Mouse (Mus musculus) bone marrow, adult 2 months (tissue): ENCODE data around the gene Gm42417. TPM values are rescaled to one million over a fixed set of nuclear protein-coding genes. Genes with fewer than 3 reads are reported as not detected.

Experiments used
- H3K27ac ChIP-seq: fragments of 200-500 bp; 2 replicates; pipeline ENCODE4 v1.5.1; 2012; ENCODE audit warnings: low read depth, mild to moderate bottlenecking, control low read depth, inconsistent platforms, low read length; ENCODE audit not compliant: control insufficient read depth, poor library complexity, insufficient read depth
- H3K4me1 ChIP-seq: fragments of 200-500 bp; 2 replicates; pipeline ENCODE4 v1.6.1; 2011; ENCODE audit warnings: low read length; ENCODE audit not compliant: control insufficient read depth, insufficient read depth
- H3K4me3 ChIP-seq: fragments of 200-500 bp; replicated peaks from 2 replicates; pipeline ENCODE3; 2011; ENCODE audit warnings: mild to moderate bottlenecking, low read depth, low read length, control low read depth; ENCODE audit not compliant: control insufficient read depth
- CTCF ChIP-seq: fragments of 200-500 bp; IDR thresholded peaks from 2 replicates; pipeline ENCODE4 v1.5.1; 2011; ENCODE audit warnings: low read length, control low read depth; ENCODE audit not compliant: control insufficient read depth, insufficient read depth
- POLR2A ChIP-seq: fragments of 200-500 bp; IDR thresholded peaks from 2 replicates; pipeline ENCODE4 v1.6.1; 2011; ENCODE audit warnings: low read depth, mild to moderate bottlenecking, control low read depth, low read length, borderline replicate concordance; ENCODE audit not compliant: control insufficient read depth
- WGBS: fragments of 180-500 bp; shearing (Covaris S2); methylation state at CpG from one replicate; pipeline ENCODE4 v1.1.7; 2018; 5-methylcytosine and 5-hydroxymethylcytosine counted together
- polyA plus RNA-seq: library from polyadenylated mRNA; stranded (reverse); fragments of >200 nt; gene quantifications from 2 replicates; pipeline ENCODE4 v1.2.4, GENCODE M21; 2011; ENCODE audit warnings: low replicate concordance; ENCODE audit not compliant: missing spikeins, insufficient read depth, insufficient read length

Gm42417 gene
- polyA plus RNA-seq, 1 experiment, result not detected

GRCm38 (mm10) chr1:36559888-36560287 is 20.7 kb upstream of the Gm42417 start:
- 21% methylated on average over 5 of the region's 5 CpGs for WGBS
- no peak overlapping the region for H3K27ac ChIP-seq
- no peak for TF ChIP-seq POLR2A
- TF ChIP-seq CTCF, result no peak
- H3K4me3 ChIP-seq, result no peak overlapping the region
- H3K4me1 ChIP-seq, result no peaks in the 10 kb centered on the region

GRCm38 (mm10) chr1:36559256-36559655 is 20.0 kb upstream of the Gm42417 start:
- no peaks in the 10 kb centered on the region for H3K4me1 ChIP-seq
- WGBS, result 56% methylated on average over 4 of the region's 4 CpGs
- TF ChIP-seq POLR2A, result no peak
- no peak for TF ChIP-seq CTCF
- no peak overlapping the region for H3K4me3 ChIP-seq
- no peak overlapping the region for H3K27ac ChIP-seq

- 3% methylated on average over 69 of the region's 69 CpGs for WGBS
- peak within 1 kb of the TSS; percentile 64 for H3K4me3 ChIP-seq
- no peak for TF ChIP-seq CTCF
- TF ChIP-seq POLR2A, result no peak
- H3K27ac ChIP-seq, result peak within 1 kb of the TSS; percentile 40; the same call in 1 of the 2 replicates
- H3K4me1 ChIP-seq, result no peaks in the 10 kb centered on the region
These were observed 19.1 kb upstream of the Gm42417 start, which contains the start of gene Sema4c for GRCm38 (mm10) chr1:36558031-36558993. Gene Sema4c (minus strand): TSS chr1:36558349.

GRCm38 (mm10) chr1:36557457-36558011 is 18.3 kb upstream of the Gm42417 start:
- TF ChIP-seq POLR2A (no peak), CTCF (no peak)
- Histone ChIP-seq H3K27ac (peak overlapping the region; percentile 40; the same call in 1 of the 2 replicates), H3K4me1 (no peaks in the 10 kb centered on the region), H3K4me3 (peak overlapping the region; percentile 64)
- under 1% methylated on average over 48 of the region's 48 CpGs for WGBS

GRCm38 (mm10) chr1:36556553-36557456 is 17.6 kb upstream of the Gm42417 start:
- TF ChIP-seq CTCF (peak; percentile 42; the same call in 1 of the 2 replicates), POLR2A (peak; percentile 18; the same call in 1 of the 2 replicates)
- H3K4me3 ChIP-seq, result peak overlapping the region; percentile 64
- no peaks in the 10 kb centered on the region for H3K4me1 ChIP-seq
- peak overlapping the region; percentile 26; the same call in 1 of the 2 replicates for H3K27ac ChIP-seq
- WGBS, result under 1% methylated on average over 52 of the region's 52 CpGs

- TF ChIP-seq CTCF, result no peak
- TF ChIP-seq POLR2A, result no peak
- Histone ChIP-seq H3K4me3 (no peak overlapping the region), H3K4me1 (no peaks in the 10 kb centered on the region), H3K27ac (no peak overlapping the region)
- 27% methylated on average over 8 of the region's 8 CpGs for WGBS
These were observed 16.7 kb upstream of the Gm42417 start for GRCm38 (mm10) chr1:36555798-36556395.

- WGBS, result 71% methylated on average over 21 of the region's 21 CpGs
- TF ChIP-seq CTCF (no peak), POLR2A (no peak)
- H3K4me1 ChIP-seq, result no peaks in the 10 kb centered on the region
- no peak overlapping the region for H3K27ac ChIP-seq
- no peak overlapping the region for H3K4me3 ChIP-seq
These were observed 15.6 kb upstream of the Gm42417 start for GRCm38 (mm10) chr1:36554633-36555399.
